Mouse (Mus musculus) heart, embryonic 12.5 days (tissue): ENCODE measurements around the gene Vmn1r58. TPM values are rescaled to one million over a fixed set of nuclear protein-coding genes. Genes with fewer than 3 reads are reported as not detected.
"Not testable (repeated sequence)": the region's sequence is repeated elsewhere in the genome, so short reads cannot be mapped to it uniquely, and the experiment has no call there.

Source experiments
- ATAC-seq: fragments of 200-750 bp; cut with Nextera tagmentation; 2 replicates; pipeline ENCODE4 v1.8.0; 2017; ENCODE audit warnings: moderate TSS enrichment, moderate library complexity; ENCODE audit not compliant: insufficient number of reproducible peaks, low FRiP score
- H3K27ac ChIP-seq: fragments of 300-500 bp; sonication (generic); 2 replicates; pipeline ENCODE4 v1.5.1; 2016; ENCODE audit warnings: mild to moderate bottlenecking, moderate library complexity; ENCODE audit not compliant: poor library complexity, severe bottlenecking
- H3K27me3 ChIP-seq: fragments of 300-500 bp; sonication (generic); replicated peaks from 2 replicates; pipeline ENCODE4 v1.6.1; 2016; ENCODE audit warnings: mild to moderate bottlenecking, moderate library complexity
- H3K36me3 ChIP-seq: fragments of 300-500 bp; sonication (generic); 2 replicates; pipeline ENCODE4 v1.6.1; 2016; ENCODE audit warnings: mild to moderate bottlenecking, moderate library complexity
- H3K4me1 ChIP-seq: fragments of 300-500 bp; sonication (generic); replicated peaks from 2 replicates; pipeline ENCODE4 v1.6.1; 2016; ENCODE audit warnings: mild to moderate bottlenecking
- H3K4me2 ChIP-seq: fragments of 300-500 bp; sonication (generic); 2 replicates; pipeline ENCODE4 v1.6.1; 2016; ENCODE audit warnings: mild to moderate bottlenecking, moderate library complexity
- H3K4me3 ChIP-seq: fragments of 300-500 bp; sonication (generic); 2 replicates; pipeline ENCODE4 v1.5.1; 2016; ENCODE audit warnings: mild to moderate bottlenecking
- H3K9ac ChIP-seq: fragments of 300-500 bp; sonication (generic); 2 replicates; pipeline ENCODE4 v1.6.1; 2016; ENCODE audit warnings: mild to moderate bottlenecking, moderate library complexity
- H3K9me3 ChIP-seq: fragments of 300-500 bp; sonication (generic); replicated peaks from 2 replicates; pipeline ENCODE4 v1.6.1; 2016; ENCODE audit warnings: mild to moderate bottlenecking, moderate library complexity
- WGBS: fragments of 180-500 bp; shearing (Covaris S2); methylation state at CpG from one replicate; pipeline ENCODE4 v1.1.7; 2016; 5-methylcytosine and 5-hydroxymethylcytosine counted together
- polyA plus RNA-seq: library from polyadenylated mRNA; unstranded; fragments of >200 nt; fragmentation: Nextera tagmentation; extraction: Ambion mirVana; gene quantifications from 2 replicates; pipeline ENCODE4 v1.2.1, GENCODE M21; 2016

The Vmn1r58 gene
- polyA plus RNA-seq, result not detected in 2 replicates

DNA sequence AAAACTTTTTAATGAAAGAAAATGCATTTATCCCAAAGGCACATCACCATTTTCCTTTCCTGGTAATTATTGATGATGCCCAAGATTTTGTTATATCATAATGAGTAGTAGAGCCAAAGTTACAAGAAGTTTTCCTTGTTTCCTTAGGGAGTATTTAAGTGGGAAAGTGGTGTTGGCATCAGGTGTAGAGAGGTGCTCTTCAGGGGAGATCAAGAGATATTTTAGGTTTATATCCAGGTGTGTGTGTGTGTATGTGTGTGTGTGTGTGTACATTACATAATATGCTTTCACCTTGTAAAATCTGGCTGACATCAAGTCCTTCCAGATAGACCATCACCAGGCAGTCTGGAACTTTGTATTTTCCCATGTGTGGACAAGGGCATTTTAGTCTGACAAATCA lies at the start of gene Vmn1r58:
Gene Vmn1r58 (minus strand): TSS at position 101 of the 400 bp plus-strand sequence.
- not testable (repeated sequence) for H3K36me3 ChIP-seq, ATAC-seq, H3K4me3 ChIP-seq, H3K9ac ChIP-seq, H3K4me1 ChIP-seq, H3K9me3 ChIP-seq, H3K27me3 ChIP-seq, H3K27ac ChIP-seq, H3K4me2 ChIP-seq

DNA sequence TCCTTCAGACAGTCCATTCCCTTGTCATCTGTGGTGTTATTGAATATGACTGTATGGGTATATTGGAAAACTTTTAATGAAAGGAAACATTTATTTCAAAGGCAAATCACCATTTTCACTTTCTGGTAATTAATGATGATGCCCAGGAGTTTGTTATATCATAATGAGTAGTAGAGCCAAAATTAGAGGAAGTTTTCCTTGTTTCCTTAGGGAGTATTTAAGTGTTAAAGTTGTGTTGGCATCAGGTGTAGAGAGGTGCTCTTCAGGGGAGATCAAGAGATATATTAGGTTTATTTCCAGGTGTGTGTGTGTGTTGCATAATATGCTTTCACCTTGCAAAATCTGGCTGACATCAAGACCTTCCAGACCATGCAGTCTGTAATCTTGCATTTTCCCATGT lies 43.5 kb upstream of the Vmn1r58 start, which contains the start of gene Vmn1r59:
Gene Vmn1r59 (minus strand): TSS at position 101 of the 400 bp plus-strand sequence.
- no peak for ATAC-seq
- Histone ChIP-seq H3K4me2 (no peak within 1 kb of the TSS), H3K4me1 (no peaks in the 10 kb centered on the region), H3K27ac (no peak within 1 kb of the TSS), H3K27me3 (no peaks in the 10 kb centered on the region), H3K9ac (no peak within 1 kb of the TSS), H3K9me3 (peaks cover 35% of the 10 kb centered on the region), H3K36me3 (no peaks in the 10 kb centered on the region), H3K4me3 (no peak within 1 kb of the TSS)

DNA sequence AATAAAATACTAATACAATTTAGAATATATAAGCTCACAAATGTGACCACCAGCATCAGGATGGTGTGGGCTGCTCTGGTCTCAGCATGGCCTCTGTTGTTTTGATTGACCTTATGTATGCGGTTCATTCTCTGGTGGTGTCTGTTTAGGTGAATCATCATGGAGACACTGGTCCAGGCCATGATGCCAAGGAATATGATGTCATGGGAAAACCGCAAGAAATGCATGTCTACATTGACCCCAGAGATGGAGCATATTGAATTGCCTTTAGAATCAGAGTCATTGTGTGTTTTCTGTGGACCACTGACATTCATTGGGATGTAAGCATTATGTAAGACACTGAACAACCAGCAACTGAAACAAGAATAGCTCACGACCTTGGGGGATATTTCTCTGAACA lies 40.8 kb upstream of the Vmn1r58 start:
- ATAC-seq, H3K27ac ChIP-seq, H3K36me3 ChIP-seq, H3K4me1 ChIP-seq, H3K9ac ChIP-seq, H3K4me3 ChIP-seq, H3K27me3 ChIP-seq, H3K4me2 ChIP-seq: not testable (repeated sequence)
- peaks cover 41% of the 10 kb centered on the region for H3K9me3 ChIP-seq
- WGBS, result 61% methylated on average over 3 of the region's 3 CpGs

DNA sequence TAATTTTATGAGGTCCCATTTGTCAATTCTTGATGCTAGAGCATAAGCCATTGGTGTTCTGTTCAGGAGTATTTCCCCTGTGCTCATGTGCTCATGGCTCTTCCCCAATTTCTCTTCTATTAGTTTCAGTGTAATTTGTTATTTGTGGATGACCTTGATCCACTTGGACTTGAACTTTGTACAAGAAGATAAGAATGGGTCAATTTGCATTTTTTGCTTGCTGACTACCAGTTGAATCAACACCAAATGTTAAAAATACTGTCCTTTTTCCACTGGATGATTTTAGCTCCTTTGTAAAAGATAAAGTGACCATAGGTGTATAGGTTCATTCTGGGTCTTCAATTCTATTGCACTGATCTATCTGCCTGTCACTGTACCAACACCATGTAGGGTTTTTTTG lies 35.4 kb upstream of the Vmn1r58 start:
- Histone ChIP-seq H3K27me3 (no peaks in the 10 kb centered on the region), H3K4me3 (no peak overlapping the region), H3K9ac (no peak overlapping the region), H3K27ac (no peak overlapping the region), H3K4me1 (no peaks in the 10 kb centered on the region), H3K36me3 (no peaks in the 10 kb centered on the region), H3K9me3 (peaks cover 18% of the 10 kb centered on the region), H3K4me2 (no peak overlapping the region)
- no peak for ATAC-seq

DNA sequence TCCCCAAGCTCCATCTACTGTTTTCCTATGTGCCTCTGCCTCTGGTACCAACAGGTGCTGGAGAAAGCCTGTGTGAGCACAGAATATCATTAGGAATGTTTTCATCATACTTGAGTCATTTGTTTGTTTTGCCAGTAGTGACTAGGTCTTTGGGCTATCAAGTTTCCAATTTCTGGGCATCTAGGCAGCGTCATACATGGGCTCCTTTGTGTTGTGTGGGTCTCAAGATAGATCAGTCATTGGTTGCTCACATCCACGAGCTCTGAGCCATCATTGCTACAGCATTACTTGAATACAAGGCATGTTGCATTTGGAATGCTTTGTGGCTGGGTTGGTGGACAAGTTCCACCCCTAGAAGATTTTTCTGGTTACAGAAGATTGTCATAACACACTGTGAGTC lies 7.0 kb downstream of the Vmn1r58 start:
- Histone ChIP-seq H3K27ac (no peak overlapping the region), H3K4me2 (no peak overlapping the region), H3K36me3 (no peaks in the 10 kb centered on the region), H3K9ac (no peak overlapping the region), H3K9me3 (peaks cover 25% of the 10 kb centered on the region), H3K4me3 (no peak overlapping the region), H3K27me3 (no peaks in the 10 kb centered on the region), H3K4me1 (no peaks in the 10 kb centered on the region)
- no peak for ATAC-seq
- WGBS, result 32% methylated on average over 2 of the region's 2 CpGs

DNA sequence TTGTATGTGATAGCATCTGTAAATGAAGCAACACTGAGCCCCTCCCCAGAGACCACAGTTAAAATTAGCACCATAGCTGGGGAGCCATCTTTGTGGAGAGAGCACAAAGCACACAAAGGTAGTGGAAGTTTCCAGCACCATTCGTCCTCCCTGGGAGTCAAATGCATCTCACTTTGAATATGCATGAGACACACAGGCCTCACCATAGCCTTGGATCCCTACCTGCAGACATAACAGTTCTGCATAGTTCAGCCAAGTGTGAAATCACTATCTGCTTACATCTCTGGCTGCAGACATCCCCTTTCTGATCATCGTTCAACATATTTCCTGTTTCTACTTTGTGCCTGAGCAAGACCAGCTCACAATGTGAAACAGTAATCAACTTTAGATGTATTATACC lies 46.5 kb downstream of the Vmn1r58 start:
- no peak for ATAC-seq
- Histone ChIP-seq H3K4me3 (no peak overlapping the region), H3K4me1 (no peaks in the 10 kb centered on the region), H3K4me2 (no peak overlapping the region), H3K27ac (no peak overlapping the region), H3K27me3 (no peaks in the 10 kb centered on the region), H3K9me3 (peaks cover 45% of the 10 kb centered on the region), H3K9ac (no peak overlapping the region), H3K36me3 (no peaks in the 10 kb centered on the region)
- 68% methylated on average over 2 of the region's 2 CpGs for WGBS

DNA sequence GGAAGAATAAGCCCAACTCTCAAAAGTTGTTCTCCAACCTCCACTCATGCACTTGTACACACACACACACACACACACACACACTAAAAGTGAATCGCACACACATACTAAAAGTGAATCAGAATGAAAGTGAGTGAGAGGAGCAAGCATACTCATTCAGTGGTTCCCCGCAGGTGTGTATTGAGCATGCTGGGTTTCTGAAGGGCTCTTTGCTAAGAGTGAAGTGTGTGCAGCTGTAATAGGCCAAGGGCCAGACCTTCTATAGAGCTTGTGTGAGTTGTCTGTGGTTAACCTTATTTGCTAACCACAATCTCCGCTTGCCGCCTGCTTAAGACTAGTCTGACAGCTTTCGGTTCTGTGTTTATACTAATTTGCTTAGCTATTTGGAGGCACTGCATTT lies 49.6 kb downstream of the Vmn1r58 start:
- H3K4me3 ChIP-seq, result no peak overlapping the region
- peaks cover 61% of the 10 kb centered on the region for H3K9me3 ChIP-seq
- H3K36me3 ChIP-seq, result no peaks in the 10 kb centered on the region
- H3K27me3 ChIP-seq, result no peaks in the 10 kb centered on the region
- no peak overlapping the region for H3K27ac ChIP-seq
- no peak for ATAC-seq
- H3K9ac ChIP-seq, result no peak overlapping the region
- WGBS, result 84% methylated on average over 5 of the region's 5 CpGs
- H3K4me1 ChIP-seq, result no peaks in the 10 kb centered on the region
- H3K4me2 ChIP-seq, result no peak overlapping the region

Other genes with a start within 250 kb of the Vmn1r58 start
- gene Vmn1r56, start 216.6 kb downstream of the Vmn1r58 start, polyA plus RNA-seq, result not detected in 2 replicates
- gene Vmn1r57, start 194.9 kb downstream of the Vmn1r58 start, polyA plus RNA-seq, result not detected in 2 replicates
- gene Gm5065, start 62.9 kb downstream of the Vmn1r58 start, polyA plus RNA-seq, result not detected in 2 replicates
- not detected in 2 replicates for gene Nlrp2, start 62.4 kb downstream of the Vmn1r58 start, polyA plus RNA-seq
- not detected in 2 replicates for gene Vmn1r59, start 43.4 kb upstream of the Vmn1r58 start, polyA plus RNA-seq
- not detected in 2 replicates for gene Vmn2r28, start 80.6 kb upstream of the Vmn1r58 start, polyA plus RNA-seq
- not detected in 2 replicates for gene Vmn1r60, start 133.9 kb upstream of the Vmn1r58 start, polyA plus RNA-seq
- not detected in 2 replicates for gene Vmn1r61, start 199.9 kb upstream of the Vmn1r58 start, polyA plus RNA-seq